Mouse (Mus musculus): ENCODE measurements around the gene St6galnac3. TPM values are rescaled to one million over a fixed set of nuclear protein-coding genes. Genes with fewer than 3 reads are reported as not detected.

The St6galnac3 gene
- polyA plus RNA-seq, 1 experiment from 2014 or later: 10.2 TPM

DNA sequence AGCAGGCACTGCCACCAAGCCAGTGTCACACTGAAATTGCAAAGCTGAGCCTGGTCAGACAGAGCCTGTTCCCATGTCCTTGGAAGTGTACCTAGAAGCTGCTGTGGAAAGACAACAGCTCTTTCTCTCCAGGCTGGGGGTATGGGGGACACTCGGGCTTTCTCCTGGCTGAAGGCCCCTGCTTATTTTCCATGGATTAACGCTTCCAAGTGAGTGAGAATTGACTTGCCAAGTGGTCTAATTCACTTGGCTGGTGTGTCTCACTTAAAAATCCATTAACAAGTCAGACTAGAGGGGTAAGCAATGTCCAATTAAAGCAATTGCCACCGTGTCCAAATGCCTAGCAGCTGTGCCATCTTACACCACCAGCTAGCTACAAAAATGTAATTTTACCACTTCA, 140.1 kb downstream of the St6galnac3 start:
- Histone ChIP-seq H3K27me3 (no peaks in the 10 kb centered on the region), H3K36me3 (replicated peaks) (no peaks in the 10 kb centered on the region), H3K9ac (no peak overlapping the region), H3K27ac (replicated peaks) (no peak overlapping the region), H3K4me3 (replicated peaks) (no peak overlapping the region), H3K4me2 (no peak overlapping the region), H3K9me3 (replicated peaks) (no peaks in the 10 kb centered on the region), H3K4me1 (replicated peaks) (no peaks in the 10 kb centered on the region)
- ATAC-seq (ENCODE audit: insufficient read depth): no peak
- WGBS (ENCODE audit: insufficient replicate concordance): 73% methylated on average over 3 of the region's 3 CpGs

- Histone ChIP-seq H3K9me3 (replicated peaks) (no peaks in the 10 kb centered on the region), H3K27ac (replicated peaks) (no peak overlapping the region), H3K36me3 (replicated peaks) (no peaks in the 10 kb centered on the region), H3K4me1 (replicated peaks) (no peaks in the 10 kb centered on the region), H3K4me3 (replicated peaks) (no peak overlapping the region), H3K27me3 (no peaks in the 10 kb centered on the region), H3K9ac (no peak overlapping the region), H3K4me2 (no peak overlapping the region)
- ATAC-seq (ENCODE audit: insufficient read depth): no peak
- WGBS (ENCODE audit: insufficient replicate concordance): 49% methylated on average over 4 of the region's 4 CpGs
These were observed 142.9 kb downstream of the St6galnac3 start for GRCm38 (mm10) chr3:153582065-153582464.

DNA sequence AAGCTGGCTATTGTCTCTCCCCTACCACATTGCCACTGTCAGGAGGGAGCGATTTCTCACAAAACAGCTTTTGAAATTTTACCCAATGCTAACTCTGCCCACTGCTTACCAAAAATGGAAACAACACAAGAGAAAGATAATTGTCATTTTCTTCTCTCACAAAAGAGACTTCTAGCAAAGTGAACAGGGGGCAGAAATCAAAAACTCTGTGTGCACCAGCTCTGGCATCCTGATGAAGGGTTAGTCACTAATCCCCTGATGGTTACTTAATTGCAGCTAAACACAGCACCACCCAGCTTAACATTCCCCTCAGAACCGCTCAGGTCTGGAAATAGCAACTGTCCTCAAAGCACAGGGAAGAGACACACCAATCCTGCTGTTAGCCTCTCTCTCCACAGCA, 144.3 kb downstream of the St6galnac3 start:
- Histone ChIP-seq H3K27me3 (no peaks in the 10 kb centered on the region), H3K9me3 (replicated peaks) (no peaks in the 10 kb centered on the region), H3K4me3 (replicated peaks) (no peak overlapping the region), H3K4me1 (replicated peaks) (no peaks in the 10 kb centered on the region), H3K9ac (no peak overlapping the region), H3K4me2 (no peak overlapping the region), H3K27ac (replicated peaks) (no peak overlapping the region), H3K36me3 (replicated peaks) (no peaks in the 10 kb centered on the region)
- WGBS (ENCODE audit: insufficient replicate concordance): 57% methylated on average over 2 of the region's 2 CpGs
- ATAC-seq (ENCODE audit: insufficient read depth): no peak

DNA sequence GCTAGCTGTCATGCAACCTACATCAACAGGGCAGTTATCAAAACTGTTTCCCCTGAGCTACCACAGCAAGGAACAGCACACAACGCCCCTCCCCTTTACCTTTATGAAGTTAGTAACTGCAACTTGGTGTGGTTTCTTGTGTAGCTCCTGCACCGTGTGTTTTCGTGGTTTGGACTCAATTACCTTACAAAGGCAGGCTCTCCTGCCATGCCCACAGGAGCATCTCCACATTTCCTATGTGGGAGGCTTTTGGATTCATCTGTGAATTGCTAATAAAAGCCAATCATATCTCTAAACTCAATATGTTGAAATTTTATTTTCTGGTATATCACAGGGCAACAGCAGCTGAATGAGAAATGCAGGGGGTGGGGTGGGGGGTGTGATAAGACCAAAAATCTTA, 144.8 kb downstream of the St6galnac3 start:
- 32% methylated on average over 3 of the region's 3 CpGs for WGBS (ENCODE audit: insufficient replicate concordance)

DNA sequence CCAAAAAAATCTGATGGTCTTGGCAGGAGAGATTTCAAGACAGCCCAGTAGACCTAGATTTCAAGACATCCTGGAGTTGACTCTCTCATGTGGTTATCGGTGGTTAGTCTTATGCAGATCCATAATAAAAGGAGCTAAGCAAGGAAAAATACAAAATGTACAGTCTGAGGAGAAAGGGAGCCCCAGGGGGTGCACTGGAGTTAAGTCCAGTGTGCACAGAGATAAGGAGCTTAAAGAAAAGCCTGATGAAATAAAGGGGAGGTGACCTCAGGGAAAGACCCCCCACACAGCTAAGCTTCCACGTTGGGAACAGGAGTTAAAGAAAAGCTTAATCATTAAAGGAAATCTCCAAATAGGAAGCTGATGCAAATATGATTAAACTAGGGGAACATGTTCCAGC, 147.7 kb downstream of the St6galnac3 start:
- 54% methylated on average over 2 of the region's 2 CpGs for WGBS (ENCODE audit: insufficient replicate concordance)
- Histone ChIP-seq H3K36me3 (replicated peaks) (no peaks in the 10 kb centered on the region), H3K9ac (no peak overlapping the region), H3K4me2 (no peak overlapping the region), H3K4me3 (replicated peaks) (no peak overlapping the region), H3K27ac (replicated peaks) (no peak overlapping the region), H3K4me1 (replicated peaks) (no peaks in the 10 kb centered on the region), H3K9me3 (replicated peaks) (no peaks in the 10 kb centered on the region), H3K27me3 (no peaks in the 10 kb centered on the region)
- no peak for ATAC-seq (ENCODE audit: insufficient read depth)

More for the DNA sequence above, 144.8 kb downstream of the St6galnac3 start:
- Histone ChIP-seq H3K4me2 (no peak overlapping the region), H3K27me3 (no peaks in the 10 kb centered on the region), H3K36me3 (replicated peaks) (no peaks in the 10 kb centered on the region), H3K27ac (replicated peaks) (no peak overlapping the region), H3K9me3 (replicated peaks) (no peaks in the 10 kb centered on the region), H3K4me3 (replicated peaks) (no peak overlapping the region), H3K9ac (no peak overlapping the region), H3K4me1 (replicated peaks) (no peaks in the 10 kb centered on the region)
- ATAC-seq (ENCODE audit: insufficient read depth): no peak

- WGBS (ENCODE audit: insufficient replicate concordance): 79% methylated on average over 11 of the region's 11 CpGs
- no peak for ATAC-seq (ENCODE audit: insufficient read depth)
- no peak overlapping the region for H3K9ac ChIP-seq
- no peak overlapping the region for H3K27ac ChIP-seq (replicated peaks)
- no peak overlapping the region for H3K4me2 ChIP-seq
- no peaks in the 10 kb centered on the region for H3K4me1 ChIP-seq (replicated peaks)
- H3K36me3 ChIP-seq (replicated peaks): no peaks in the 10 kb centered on the region
- no peak overlapping the region for H3K4me3 ChIP-seq (replicated peaks)
- no peaks in the 10 kb centered on the region for H3K9me3 ChIP-seq (replicated peaks)
- no peaks in the 10 kb centered on the region for H3K27me3 ChIP-seq
These were observed 153.8 kb downstream of the St6galnac3 start for GRCm38 (mm10) chr3:153571152-153571551.

- Histone ChIP-seq H3K4me1 (replicated peaks) (no peaks in the 10 kb centered on the region), H3K27ac (replicated peaks) (no peak overlapping the region), H3K27me3 (no peaks in the 10 kb centered on the region), H3K4me2 (no peak overlapping the region), H3K4me3 (replicated peaks) (no peak overlapping the region), H3K36me3 (replicated peaks) (no peaks in the 10 kb centered on the region), H3K9ac (no peak overlapping the region), H3K9me3 (replicated peaks) (no peaks in the 10 kb centered on the region)
- 19% methylated on average over 3 of the region's 3 CpGs for WGBS (ENCODE audit: insufficient replicate concordance)
- ATAC-seq (ENCODE audit: insufficient read depth): no peak
These were observed 156.2 kb downstream of the St6galnac3 start for GRCm38 (mm10) chr3:153568815-153569214.

DNA sequence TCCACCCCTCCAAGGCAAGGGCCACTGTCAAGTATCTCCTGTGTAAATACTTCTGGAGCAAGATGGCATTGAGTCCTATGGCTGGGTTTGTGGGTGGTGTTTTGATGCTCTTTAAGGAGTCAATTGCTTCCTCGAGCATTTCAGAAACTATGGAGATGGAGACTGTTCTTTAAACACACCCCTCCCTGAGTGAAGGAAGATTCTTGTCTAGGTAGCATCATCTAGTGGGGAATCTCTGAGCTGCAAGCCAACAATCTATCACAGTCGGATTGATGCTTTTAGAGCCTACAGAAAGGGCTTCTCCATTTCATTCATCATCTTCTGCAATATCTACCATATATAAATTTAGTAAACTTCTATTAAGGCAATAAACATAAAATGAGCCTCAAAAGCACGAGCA, 157.1 kb downstream of the St6galnac3 start:
- Histone ChIP-seq H3K36me3 (replicated peaks) (no peaks in the 10 kb centered on the region), H3K9me3 (replicated peaks) (no peaks in the 10 kb centered on the region), H3K4me2 (no peak overlapping the region), H3K4me1 (replicated peaks) (no peaks in the 10 kb centered on the region), H3K27me3 (no peaks in the 10 kb centered on the region), H3K27ac (replicated peaks) (no peak overlapping the region), H3K4me3 (replicated peaks) (no peak overlapping the region), H3K9ac (no peak overlapping the region)
- ATAC-seq (ENCODE audit: insufficient read depth): no peak
- WGBS (ENCODE audit: insufficient replicate concordance): 56% methylated on average over 3 of the region's 3 CpGs

GRCm38 (mm10) chr3:153567512-153567911, 157.5 kb downstream of the St6galnac3 start:
- Histone ChIP-seq H3K9me3 (replicated peaks) (no peaks in the 10 kb centered on the region), H3K4me3 (replicated peaks) (no peak overlapping the region), H3K27me3 (no peaks in the 10 kb centered on the region), H3K9ac (no peak overlapping the region), H3K4me2 (no peak overlapping the region), H3K4me1 (replicated peaks) (no peaks in the 10 kb centered on the region), H3K27ac (replicated peaks) (no peak overlapping the region), H3K36me3 (replicated peaks) (no peaks in the 10 kb centered on the region)
- 77% methylated on average over 4 of the region's 4 CpGs for WGBS (ENCODE audit: insufficient replicate concordance)
- no peak for ATAC-seq (ENCODE audit: insufficient read depth)

- no peak overlapping the region for H3K27ac ChIP-seq (replicated peaks)
- no peak for ATAC-seq (ENCODE audit: insufficient read depth)
- no peaks in the 10 kb centered on the region for H3K9me3 ChIP-seq (replicated peaks)
- H3K4me2 ChIP-seq: no peak overlapping the region
- no peaks in the 10 kb centered on the region for H3K36me3 ChIP-seq (replicated peaks)
- no peak overlapping the region for H3K4me3 ChIP-seq (replicated peaks)
- no peak overlapping the region for H3K9ac ChIP-seq
- no peaks in the 10 kb centered on the region for H3K4me1 ChIP-seq (replicated peaks)
- 21% methylated on average over 2 of the region's 2 CpGs for WGBS (ENCODE audit: insufficient replicate concordance)
- H3K27me3 ChIP-seq: no peaks in the 10 kb centered on the region
These were observed 158.9 kb downstream of the St6galnac3 start for GRCm38 (mm10) chr3:153566100-153566499.

DNA sequence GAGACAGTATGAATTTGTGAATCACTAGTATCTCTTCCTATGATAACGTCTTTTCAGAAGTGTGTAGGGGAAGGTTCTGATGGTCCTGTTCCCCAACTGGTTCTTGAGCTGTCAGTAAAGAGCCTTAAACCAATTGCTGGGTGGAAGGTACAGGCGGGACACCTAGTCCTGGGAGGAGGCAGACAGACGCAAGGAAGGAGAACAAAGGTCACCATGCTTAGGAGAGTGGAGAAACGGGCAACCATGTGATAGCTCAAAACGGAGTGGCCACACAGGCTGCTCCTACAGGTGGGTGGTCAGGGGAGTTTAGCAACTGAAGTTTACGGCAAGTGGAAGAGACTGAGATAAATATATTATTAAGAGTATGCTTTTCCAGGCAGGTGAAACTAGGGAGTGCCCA, 164.1 kb downstream of the St6galnac3 start:
- WGBS (ENCODE audit: insufficient replicate concordance): 77% methylated on average over 6 of the region's 6 CpGs
- H3K27ac ChIP-seq (replicated peaks): no peak overlapping the region
- H3K4me2 ChIP-seq: no peak overlapping the region
- H3K36me3 ChIP-seq (replicated peaks): no peaks in the 10 kb centered on the region
- no peaks in the 10 kb centered on the region for H3K9me3 ChIP-seq (replicated peaks)
- no peak for ATAC-seq (ENCODE audit: insufficient read depth)
- no peaks in the 10 kb centered on the region for H3K27me3 ChIP-seq
- H3K9ac ChIP-seq: no peak overlapping the region
- no peaks in the 10 kb centered on the region for H3K4me1 ChIP-seq (replicated peaks)
- H3K4me3 ChIP-seq (replicated peaks): no peak overlapping the region

- no peaks in the 10 kb centered on the region for H3K36me3 ChIP-seq (replicated peaks)
- 81% methylated on average over 8 of the region's 8 CpGs for WGBS (ENCODE audit: insufficient replicate concordance)
- no peak overlapping the region for H3K4me2 ChIP-seq
- ATAC-seq (ENCODE audit: insufficient read depth): no peak
- H3K9ac ChIP-seq: no peak overlapping the region
- H3K4me1 ChIP-seq (replicated peaks): no peaks in the 10 kb centered on the region
- no peak overlapping the region for H3K27ac ChIP-seq (replicated peaks)
- no peaks in the 10 kb centered on the region for H3K27me3 ChIP-seq
- H3K9me3 ChIP-seq (replicated peaks): no peaks in the 10 kb centered on the region
- no peak overlapping the region for H3K4me3 ChIP-seq (replicated peaks)
These were observed 165.4 kb downstream of the St6galnac3 start for GRCm38 (mm10) chr3:153559586-153559985.

All from liver, embryonic 15.5 days (tissue).